Comparison of ENCODE assay signal across 21 mouse cellular contexts in genomic region chr13:38398658-38399057, GRCm38 (mm10). TPM values are rescaled to one million over a fixed set of nuclear protein-coding genes. Genes with fewer than 3 reads are reported as not detected.
A peak's percentile ranks its signal among the peaks of the same experiment; 100 is the strongest.
DNase-seq lines count a peak whose midpoint lies in the region; ATAC-seq and TF ChIP-seq lines count a peak whose summit lies in the region.
"Had no signal": no experiment of that assay in that cellular context is flagged by ENCODE, and none has a peak within 500 bp of the region (broad histone marks: within the 10 kb centered on the region; RNA-seq: fewer than 3 reads in every experiment).

No protein-coding gene starts in this region.

- peak; percentile 63 for DNase-seq in gastrocnemius, adult 2 months
- DNase-seq in gastrocnemius, postnatal 4 days (ENCODE audit: low spot score in 2 of 2) = no peak
- no peak for DNase-seq in stomach, postnatal 0 days (ENCODE audit: low spot score)
- peak; percentile 38 for DNase-seq in heart, postnatal 25 days (ENCODE audit: low spot score)
- no peak for DNase-seq in spleen, postnatal 36 days (ENCODE audit: low spot score in 2 of 2)
- no peak for DNase-seq in kidney, adult 2 months
- DNase-seq: adrenal gland, adult 2 months; cerebellum, postnatal 14 days; liver, embryonic 13.5 days; right cerebral cortex, postnatal 14 days; thymus, adult 18-20 months had no signal

- H3K36me3 ChIP-seq in stomach, embryonic 16.5 days (ENCODE audit: control insufficient read depth, insufficient read depth, low read length) = no peaks in the 10 kb centered on the region
- no peaks in the 10 kb centered on the region for H3K36me3 ChIP-seq in stomach, postnatal 0 days (ENCODE audit: control insufficient read depth, insufficient read depth, low read length)
- no peaks in the 10 kb centered on the region for H3K36me3 ChIP-seq in kidney, adult 2 months (ENCODE audit: control insufficient read depth, insufficient read depth, low read length)
- H3K36me3 ChIP-seq: heart, embryonic 15.5 days; hindbrain, embryonic 15.5 days; liver, embryonic 13.5 days; neural tube, embryonic 13.5 days had no signal

- H3K4me3 ChIP-seq in gastrocnemius, adult 2 months = no peak overlapping the region
- no peak overlapping the region for H3K4me3 ChIP-seq in stomach, embryonic 16.5 days (replicated peaks; ENCODE audit: low read length)
- H3K4me3 ChIP-seq in stomach, postnatal 0 days (ENCODE audit: low read depth, low read length) = no peak overlapping the region
- no peak overlapping the region for H3K4me3 ChIP-seq in kidney, adult 2 months (ENCODE audit: insufficient read depth, low read depth, low read length)
- H3K4me3 ChIP-seq: forebrain, embryonic 13.5 days; heart, embryonic 15.5 days; hindbrain, embryonic 15.5 days; left cerebral cortex, adult 2 months; liver, embryonic 13.5 days; neural tube, embryonic 13.5 days had no signal

- no peaks in the 10 kb centered on the region for H3K4me1 ChIP-seq in stomach, embryonic 16.5 days (ENCODE audit: control insufficient read depth, insufficient read depth, low read length)
- H3K4me1 ChIP-seq in stomach, postnatal 0 days (replicated peaks; ENCODE audit: control insufficient read depth, insufficient read depth) = no peaks in the 10 kb centered on the region
- H3K4me1 ChIP-seq in kidney, adult 2 months (ENCODE audit: control insufficient read depth, insufficient read depth, low read length) = no peaks in the 10 kb centered on the region
- H3K4me1 ChIP-seq: forebrain, embryonic 13.5 days; heart, embryonic 15.5 days; hindbrain, embryonic 15.5 days; liver, embryonic 13.5 days; neural tube, embryonic 13.5 days had no signal

- no peak for TF ChIP-seq CTCF in gastrocnemius, adult 2 months (IDR thresholded peaks at IDR 0.05)
- no peak for TF ChIP-seq CTCF in stomach, postnatal 0 days (IDR thresholded peaks at IDR 0.05; ENCODE audit: low read depth)
- TF ChIP-seq CTCF in kidney, adult 2 months (conservative IDR thresholded peaks at IDR 0.05; ENCODE audit: insufficient read depth, insufficient read length, low read depth, low read length) = no peak

- ATAC-seq in stomach, embryonic 16.5 days (ENCODE audit: insufficient read depth, low FRiP score) = 0 out of 2 replicates have a peak, but pooled peaks have one; percentile 29
- no peak for ATAC-seq in stomach, postnatal 0 days (ENCODE audit: low FRiP score, low TSS enrichment)
- no peak for ATAC-seq in inflammation-experienced regulatory T-cells, adult 6 months
- ATAC-seq: forebrain, embryonic 13.5 days; intestine, postnatal 0 days had no signal

- H3K27ac ChIP-seq in gastrocnemius, adult 2 months = peak overlapping the region; percentile 59
- H3K27ac ChIP-seq in stomach, embryonic 16.5 days (ENCODE audit: low read length) = no peak overlapping the region
- H3K27ac ChIP-seq in stomach, postnatal 0 days (replicated peaks) = no peak overlapping the region
- no peak overlapping the region for H3K27ac ChIP-seq in kidney, adult 2 months (ENCODE audit: insufficient read depth, low read depth, low read length)
- H3K27ac ChIP-seq: forebrain, embryonic 13.5 days; heart, embryonic 15.5 days; hindbrain, embryonic 15.5 days; kidney, postnatal 0 days; left cerebral cortex, adult 2 months; liver, embryonic 13.5 days; neural tube, embryonic 13.5 days had no signal

- H3K9ac ChIP-seq in stomach, embryonic 16.5 days (ENCODE audit: low read length) = no peak overlapping the region
- H3K9ac ChIP-seq in stomach, postnatal 0 days (ENCODE audit: low read length) = no peak overlapping the region
- H3K9ac ChIP-seq: forebrain, embryonic 13.5 days; heart, embryonic 15.5 days; hindbrain, embryonic 15.5 days; liver, embryonic 13.5 days; neural tube, embryonic 13.5 days had no signal

- intact Hi-C loops in gastrocnemius, adult 2 months (cut with DNase I) = no loop called here
- intact Hi-C loops in heart, postnatal 25 days (cut with DNase I) = no loop called here

- WGBS in stomach, embryonic 16.5 days = 68% methylated on average over 6 of the region's 6 CpGs
- WGBS in stomach, postnatal 0 days = 71% methylated on average over 6 of the region's 6 CpGs
- 64% methylated on average over 6 of the region's 6 CpGs for WGBS in kidney, adult 2 months

- TF ChIP-seq POLR2A in kidney, adult 2 months (IDR thresholded peaks at IDR 0.05; ENCODE audit: low read depth, low read length) = no peak

- H3K4me2 ChIP-seq in stomach, embryonic 16.5 days (ENCODE audit: low read depth, low read length) = no peak overlapping the region
- no peak overlapping the region for H3K4me2 ChIP-seq in stomach, postnatal 0 days (replicated peaks; ENCODE audit: low read depth)
- H3K4me2 ChIP-seq: forebrain, embryonic 13.5 days; heart, embryonic 15.5 days; hindbrain, embryonic 15.5 days; liver, embryonic 13.5 days; neural tube, embryonic 13.5 days had no signal

- no peaks in the 10 kb centered on the region for H3K9me3 ChIP-seq in stomach, embryonic 16.5 days (replicated peaks; ENCODE audit: control insufficient read depth, low read length)
- H3K9me3 ChIP-seq in stomach, postnatal 0 days (ENCODE audit: control insufficient read depth, low read length) = no peaks in the 10 kb centered on the region
- H3K9me3 ChIP-seq: forebrain, embryonic 13.5 days; heart, embryonic 15.5 days; hindbrain, embryonic 15.5 days; liver, embryonic 13.5 days; neural tube, embryonic 13.5 days had no signal

- no peaks in the 10 kb centered on the region for H3K27me3 ChIP-seq in stomach, embryonic 16.5 days (ENCODE audit: control insufficient read depth, insufficient read depth, low read length)
- H3K27me3 ChIP-seq in stomach, postnatal 0 days (ENCODE audit: control insufficient read depth, insufficient read depth, low read length) = no peaks in the 10 kb centered on the region
- H3K27me3 ChIP-seq in kidney, adult 2 months (replicated peaks; ENCODE audit: control insufficient read depth, insufficient read depth, low read length) = no peaks in the 10 kb centered on the region
- H3K27me3 ChIP-seq: CH12.LX; forebrain, embryonic 13.5 days; heart, embryonic 15.5 days; hindbrain, embryonic 15.5 days; liver, embryonic 13.5 days; neural tube, embryonic 13.5 days had no signal

- TF ChIP-seq EP300 in stomach, postnatal 0 days (optimal IDR thresholded peaks at IDR 0.05) = no peak

RNA-seq across cellular contexts. Expression of gene Bmp6, which starts 53.8 kb away (rescaled TPM):
- total RNA-seq in gastrocnemius, adult 2 months (2021) = 10 to 100 TPM; 11.2 to 11.3 TPM
- 1 to 10 TPM; 8.6 to 8.9 TPM for total RNA-seq in gastrocnemius, postnatal 4 days (2021)
- 1.0 and 1.4 TPM in 2 replicates for polyA plus RNA-seq in stomach, embryonic 16.5 days (2015; fragmentation: Nextera tagmentation; extraction: Ambion mirVana)
- polyA plus RNA-seq in stomach, postnatal 0 days (2015; fragmentation: Nextera tagmentation; extraction: Ambion mirVana) = 1.6 and 1.7 TPM in 2 replicates
- 10 to 100 TPM; 19.6 to 23.8 TPM for total RNA-seq in heart, postnatal 25 days (2021)
- polyA plus RNA-seq in inflammation-experienced regulatory T-cells, adult 6 months (2017; shearing (Covaris generic)) = not detected
- polyA plus RNA-seq in kidney, adult 2 months (2012; rRNA removed) = 63.5 and 67.0 TPM in 2 replicates

Comparison
In these comparisons a context has a peak if more than half of its experiments do, and no peak if none do; other contexts are left out.
1. DNase-seq: peak in gastrocnemius, adult 2 months (single experiment) and heart, postnatal 25 days (single experiment); none in gastrocnemius, postnatal 4 days (0 of 2), stomach, postnatal 0 days (single experiment), spleen, postnatal 36 days (0 of 2) and kidney, adult 2 months (single experiment).
2. RNA of gene Bmp6, which starts 53.8 kb away (polyA plus RNA-seq): 63.5 to 67.0 TPM in kidney, adult 2 months; 1.6 to 1.7 TPM in stomach, postnatal 0 days, 1.0 to 1.4 TPM in stomach, embryonic 16.5 days and not detected in inflammation-experienced regulatory T-cells, adult 6 months; every median in the first group is over 10 times any median in the second.